Mouse (Mus musculus) thymus, postnatal 36 days (tissue): ENCODE results near the gene Tfap4.
A peak's percentile ranks its signal among the peaks of the same experiment; 100 is the strongest.

Experiments used
- DNase-seq, 2 experiments: peaks; one replicate each; pipeline ENCODE4 v3.0.0; 2022; ENCODE audit warnings: mixed read lengths in 2 of 2

The Tfap4 gene

GRCm38 (mm10) chr16:4559715-4560144 is at the start of gene Tfap4:
Tfap4 (minus strand) TSS chr16:4559854.
- peak; percentile 83 to 85 for DNase-seq

- no peak for DNase-seq
Observed at GRCm38 (mm10) chr16:4608532-4609059, 48.9 kb upstream of the Tfap4 start.

- DNase-seq: peak; percentile 80 to 82
Observed at GRCm38 (mm10) chr16:4607818-4608531, 48.3 kb upstream of the Tfap4 start.

GRCm38 (mm10) chr16:4606431-4607084 is 46.9 kb upstream of the Tfap4 start:
- DNase-seq: no peak

- no peak for DNase-seq
Observed at GRCm38 (mm10) chr16:4605514-4606131, 46.0 kb upstream of the Tfap4 start.

GRCm38 (mm10) chr16:4604293-4604837 is 44.7 kb upstream of the Tfap4 start:
- no peak for DNase-seq

- no peak for DNase-seq
Observed at GRCm38 (mm10) chr16:4603453-4603837, 43.8 kb upstream of the Tfap4 start.

GRCm38 (mm10) chr16:4602766-4603452 is 43.3 kb upstream of the Tfap4 start:
- no peak for DNase-seq

- no peak for DNase-seq
Observed at GRCm38 (mm10) chr16:4602189-4602588, 42.5 kb upstream of the Tfap4 start.

GRCm38 (mm10) chr16:4600701-4601310 is 41.2 kb upstream of the Tfap4 start:
- no peak for DNase-seq

GRCm38 (mm10) chr16:4599616-4600015 is 40.0 kb upstream of the Tfap4 start:
- no peak for DNase-seq

GRCm38 (mm10) chr16:4598891-4599543 is 39.4 kb upstream of the Tfap4 start:
- no peak for DNase-seq

- no peak for DNase-seq
Observed at GRCm38 (mm10) chr16:4598041-4598440, 38.4 kb upstream of the Tfap4 start.

- DNase-seq: no peak
Observed at GRCm38 (mm10) chr16:4597296-4597695, 37.6 kb upstream of the Tfap4 start.

GRCm38 (mm10) chr16:4596836-4597235 is 37.2 kb upstream of the Tfap4 start:
- no peak for DNase-seq

- DNase-seq: no peak
Observed at GRCm38 (mm10) chr16:4596141-4596728, 36.6 kb upstream of the Tfap4 start.

GRCm38 (mm10) chr16:4595527-4595963 is 35.9 kb upstream of the Tfap4 start:
- peak in 1 of 2 experiments; percentile 27 for DNase-seq

- peak in 1 of 2 experiments; percentile 49 for DNase-seq
Observed at GRCm38 (mm10) chr16:4594814-4595526, 35.3 kb upstream of the Tfap4 start.

- peak; percentile 34 to 49 for DNase-seq
Observed at GRCm38 (mm10) chr16:4593971-4594813, 34.5 kb upstream of the Tfap4 start, which contains the start of gene Glis2. Glis2 (plus strand) TSS chr16:4594713.
